Mouse (Mus musculus) forebrain, embryonic 11.5 days (tissue): Measurements from ENCODE around the gene Cyp1a1. TPM values are rescaled to one million over a fixed set of nuclear protein-coding genes. Genes with fewer than 3 reads are reported as not detected.

ENCODE experiments used
- ATAC-seq: fragments of 200-750 bp; cut with Nextera tagmentation; replicated peaks from 2 replicates; pipeline ENCODE4 v1.8.0; 2017; ENCODE audit warnings: moderate TSS enrichment; ENCODE audit not compliant: low FRiP score
- DNase-seq: peaks from one replicate; pipeline ENCODE4 v3.0.0-alpha.2; 2017; ENCODE audit warnings: low spot score
- H3K27ac ChIP-seq: fragments of 300-500 bp; sonication (generic); 2 replicates; pipeline ENCODE4 v1.5.1; 2014; ENCODE audit warnings: low read depth, low read length
- H3K27me3 ChIP-seq: fragments of 300-500 bp; sonication (generic); 2 replicates; pipeline ENCODE4 v1.6.1; 2014; ENCODE audit warnings: mild to moderate bottlenecking, low read length, mixed read lengths; ENCODE audit not compliant: control insufficient read depth, insufficient read depth
- H3K36me3 ChIP-seq: fragments of 300-500 bp; sonication (generic); 2 replicates; pipeline ENCODE4 v1.6.1; 2014; ENCODE audit warnings: mild to moderate bottlenecking, low read length, moderate library complexity, mixed read lengths; ENCODE audit not compliant: control insufficient read depth, insufficient read depth
- H3K4me1 ChIP-seq: fragments of 300-500 bp; sonication (generic); replicated peaks from 2 replicates; pipeline ENCODE4 v1.6.1; 2014; ENCODE audit warnings: low read length, mixed read lengths; ENCODE audit not compliant: control insufficient read depth, insufficient read depth
- H3K4me2 ChIP-seq: fragments of 300-500 bp; sonication (generic); 2 replicates; pipeline ENCODE4 v1.6.1; 2014; ENCODE audit warnings: low read depth, mild to moderate bottlenecking, low read length, moderate library complexity, mixed read lengths; ENCODE audit not compliant: severe bottlenecking
- H3K4me3 ChIP-seq: fragments of 300-500 bp; sonication (generic); 2 replicates; pipeline ENCODE4 v1.5.1; 2014; ENCODE audit warnings: low read depth, low read length
- H3K9ac ChIP-seq: fragments of 300-500 bp; sonication (generic); 2 replicates; pipeline ENCODE4 v1.6.1; 2014; ENCODE audit warnings: low read length
- H3K9me3 ChIP-seq: fragments of 300-500 bp; sonication (generic); 2 replicates; pipeline ENCODE4 v1.6.1; 2016; ENCODE audit warnings: low read length, mixed read lengths; ENCODE audit not compliant: control insufficient read depth
- WGBS: fragments of 180-500 bp; shearing (Covaris S2); extraction: QIAGEN DNeasy Blood & Tissue Kit; methylation state at CpG from one replicate; pipeline ENCODE4 v1.1.7; 2014; 5-methylcytosine and 5-hydroxymethylcytosine counted together
- polyA plus RNA-seq: library from polyadenylated mRNA; unstranded; fragments of >200 nt; fragmentation: Nextera tagmentation; extraction: Ambion mirVana; gene quantifications from 2 replicates; pipeline ENCODE4 v1.2.1, GENCODE M21; 2014

The Cyp1a1 gene
- polyA plus RNA-seq, 1 experiment from 2014 or later: not detected

DNA sequence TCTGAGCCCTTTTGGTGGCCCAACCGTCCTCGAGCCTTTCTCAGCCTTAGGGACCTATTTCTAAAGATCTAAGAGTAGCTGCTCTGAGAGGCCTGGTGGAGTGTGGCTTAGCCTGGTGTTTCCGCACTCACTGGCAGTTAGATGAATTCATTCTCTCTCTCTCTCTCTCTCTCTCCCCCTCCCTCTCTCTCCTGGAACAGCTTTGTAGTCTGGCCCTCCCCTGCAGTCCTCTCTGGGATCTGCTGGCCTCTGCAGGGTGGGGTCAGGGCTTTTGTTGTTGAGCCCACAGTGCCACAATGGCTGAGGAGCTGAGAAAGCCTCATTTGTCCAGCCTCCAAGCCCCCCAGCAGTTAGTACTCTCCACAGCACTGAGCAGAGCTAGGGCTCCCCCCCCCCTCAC, 34.9 kb upstream of the Cyp1a1 start:
- H3K9ac ChIP-seq: peak overlapping the region; percentile 39; the same call in 1 of the 2 replicates
- H3K27ac ChIP-seq: no peak overlapping the region
- no peak overlapping the region for H3K4me3 ChIP-seq
- no peaks in the 10 kb centered on the region for H3K36me3 ChIP-seq
- WGBS: 19% methylated on average over 3 of the region's 3 CpGs
- no peak overlapping the region for H3K4me2 ChIP-seq
- DNase-seq: no peak
- H3K4me1 ChIP-seq: peaks cover 6% of the 10 kb centered on the region; the same call in 1 of the 2 replicates
- peak; percentile 34; the same call in 1 of the 2 replicates for ATAC-seq
- H3K27me3 ChIP-seq: 0 out of 2 replicates have a peak, but pooled peaks cover 3% of the 10 kb centered on the region
- no peaks in the 10 kb centered on the region for H3K9me3 ChIP-seq

GRCm38 (mm10) chr9:57653283-57653682, 34.4 kb upstream of the Cyp1a1 start, which contains the start of gene Csk:
Csk (minus strand) TSS chr9:57653631.
- DNase-seq: no peak
- ATAC-seq: no peak
- Histone ChIP-seq H3K27ac (no peak within 1 kb of the TSS), H3K36me3 (no peaks in the 10 kb centered on the region), H3K4me2 (no peak within 1 kb of the TSS), H3K4me3 (no peak within 1 kb of the TSS), H3K27me3 (0 out of 2 replicates have a peak, but pooled peaks cover 3% of the 10 kb centered on the region), H3K9ac (peak within 1 kb of the TSS; percentile 39; the same call in 1 of the 2 replicates), H3K9me3 (no peaks in the 10 kb centered on the region), H3K4me1 (peaks cover 6% of the 10 kb centered on the region; the same call in 1 of the 2 replicates)
- 29% methylated on average over 5 of the region's 5 CpGs for WGBS

- Histone ChIP-seq H3K4me3 (no peak overlapping the region), H3K4me1 (peaks cover 6% of the 10 kb centered on the region; the same call in 1 of the 2 replicates), H3K27ac (no peak overlapping the region), H3K9me3 (no peaks in the 10 kb centered on the region), H3K36me3 (no peaks in the 10 kb centered on the region), H3K4me2 (no peak overlapping the region), H3K9ac (no peak overlapping the region), H3K27me3 (0 out of 2 replicates have a peak, but pooled peaks cover 3% of the 10 kb centered on the region)
- 92% methylated on average over 1 of the region's 1 CpGs for WGBS
- DNase-seq: no peak
- ATAC-seq: no peak
Observed at GRCm38 (mm10) chr9:57654966-57655365, 32.8 kb upstream of the Cyp1a1 start.

- no peaks in the 10 kb centered on the region for H3K9me3 ChIP-seq
- H3K36me3 ChIP-seq: no peaks in the 10 kb centered on the region
- DNase-seq: peak; percentile 96
- H3K27ac ChIP-seq: no peak overlapping the region
- 4% methylated on average over 11 of the region's 11 CpGs for WGBS
- ATAC-seq: peak; percentile 80
- H3K9ac ChIP-seq: peak overlapping the region; percentile 39
- H3K4me3 ChIP-seq: no peak overlapping the region
- peak overlapping the region; percentile 38 for H3K4me2 ChIP-seq
- H3K4me1 ChIP-seq: peaks cover 4% of the 10 kb centered on the region; the same call in 1 of the 2 replicates
- 0 out of 2 replicates have a peak, but pooled peaks cover 3% of the 10 kb centered on the region for H3K27me3 ChIP-seq
Observed at GRCm38 (mm10) chr9:57655749-57656148, 32.0 kb upstream of the Cyp1a1 start.

DNA sequence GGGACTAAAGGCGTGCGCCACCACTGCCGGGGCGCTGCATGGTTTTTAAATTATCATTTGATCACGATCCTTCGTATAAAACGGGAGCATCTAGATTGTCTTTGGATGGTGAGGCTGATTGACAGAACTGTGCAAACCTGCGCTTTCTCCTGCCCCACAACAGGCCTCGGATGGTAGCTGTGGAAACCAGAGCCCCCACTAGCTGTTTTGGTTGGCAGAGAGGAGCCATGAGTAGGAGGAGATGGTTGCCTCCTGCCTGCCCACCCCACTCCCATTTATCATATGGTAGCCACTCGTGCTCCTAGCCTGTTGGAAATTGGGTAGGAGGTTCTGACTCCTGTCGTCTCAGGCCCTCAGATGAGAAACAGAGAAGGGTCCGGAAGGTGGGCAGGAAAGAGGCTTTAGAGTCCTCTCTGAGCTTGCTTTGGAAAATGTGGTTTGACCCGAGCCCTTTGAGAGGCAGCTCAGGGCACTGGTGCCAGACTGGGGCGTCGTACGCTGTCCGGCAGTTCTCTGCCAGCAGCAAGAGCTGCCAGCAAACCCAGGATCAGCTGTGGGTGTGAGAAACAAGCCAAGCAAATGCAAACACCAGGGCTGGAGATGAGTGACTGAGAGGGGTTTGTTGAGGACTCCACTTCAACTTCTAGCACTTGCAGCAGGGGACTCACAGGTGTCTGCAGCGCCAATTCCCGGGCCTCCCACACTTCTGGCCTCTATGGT, 30.9 kb upstream of the Cyp1a1 start:
- no peak overlapping the region for H3K4me3 ChIP-seq
- ATAC-seq (no peak), DNase-seq (no peak)
- no peaks in the 10 kb centered on the region for H3K9me3 ChIP-seq
- H3K4me1 ChIP-seq: peaks cover 3% of the 10 kb centered on the region; the same call in 1 of the 2 replicates
- 0 out of 2 replicates have a peak, but pooled peaks cover 3% of the 10 kb centered on the region for H3K27me3 ChIP-seq
- H3K36me3 ChIP-seq: no peaks in the 10 kb centered on the region
- H3K9ac ChIP-seq: no peak overlapping the region
- WGBS: 88% methylated on average over 19 of the region's 19 CpGs
- no peak overlapping the region for H3K27ac ChIP-seq
- no peak overlapping the region for H3K4me2 ChIP-seq

GRCm38 (mm10) chr9:57657843-57658242, 29.9 kb upstream of the Cyp1a1 start:
- no peaks in the 10 kb centered on the region for H3K36me3 ChIP-seq
- WGBS: 62% methylated on average over 4 of the region's 4 CpGs
- H3K27ac ChIP-seq: no peak overlapping the region
- 0 out of 2 replicates have a peak, but pooled peaks cover 3% of the 10 kb centered on the region for H3K27me3 ChIP-seq
- H3K9ac ChIP-seq: no peak overlapping the region
- DNase-seq (no peak), ATAC-seq (no peak)
- no peak overlapping the region for H3K4me2 ChIP-seq
- peaks cover 3% of the 10 kb centered on the region; the same call in 1 of the 2 replicates for H3K4me1 ChIP-seq
- no peaks in the 10 kb centered on the region for H3K9me3 ChIP-seq
- no peak overlapping the region for H3K4me3 ChIP-seq

DNA sequence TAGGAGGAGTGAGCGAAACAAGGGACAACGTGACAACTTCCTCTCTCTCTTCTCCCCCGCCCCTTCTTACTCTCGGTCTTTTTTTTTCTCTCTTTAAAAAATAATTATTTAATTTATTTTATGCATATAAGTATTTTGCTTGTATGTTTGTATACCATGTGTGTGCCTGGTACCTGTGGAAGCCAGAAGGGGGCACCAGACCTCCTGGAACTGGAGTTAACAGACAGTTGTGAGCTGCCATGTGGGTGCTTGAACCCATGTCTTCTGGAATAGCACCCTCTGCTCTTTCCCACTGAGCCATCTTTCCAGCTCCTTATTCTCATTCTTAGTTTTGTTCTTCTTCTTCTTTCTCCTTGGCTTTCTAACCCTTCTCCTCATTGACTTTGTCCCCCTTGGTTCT, 28.8 kb upstream of the Cyp1a1 start:
- Histone ChIP-seq H3K9me3 (no peaks in the 10 kb centered on the region), H3K36me3 (no peaks in the 10 kb centered on the region), H3K27ac (no peak overlapping the region), H3K4me3 (no peak overlapping the region), H3K27me3 (0 out of 2 replicates have a peak, but pooled peaks cover 3% of the 10 kb centered on the region), H3K9ac (no peak overlapping the region), H3K4me2 (no peak overlapping the region), H3K4me1 (peaks cover 3% of the 10 kb centered on the region; the same call in 1 of the 2 replicates)
- ATAC-seq: no peak
- whole genome bisulfite sequencing: 83% methylated on average over 4 of the region's 4 CpGs
- DNase-seq: no peak

- Histone ChIP-seq H3K4me3 (no peak overlapping the region), H3K4me1 (peaks cover 2% of the 10 kb centered on the region; the same call in 1 of the 2 replicates), H3K4me2 (no peak overlapping the region), H3K36me3 (no peaks in the 10 kb centered on the region), H3K9me3 (no peaks in the 10 kb centered on the region), H3K27ac (no peak overlapping the region), H3K9ac (no peak overlapping the region), H3K27me3 (0 out of 2 replicates have a peak, but pooled peaks cover 1% of the 10 kb centered on the region)
- WGBS: 25% methylated on average over 4 of the region's 4 CpGs
- peak; percentile 76 for DNase-seq
- 0 out of 2 replicates have a peak, but pooled peaks have one; percentile 63 for ATAC-seq
Observed at GRCm38 (mm10) chr9:57659774-57660173, 28.0 kb upstream of the Cyp1a1 start.
